Mouse (Mus musculus) liver, postnatal 0 days (tissue): ENCODE measurements around the gene Gm49394. TPM values are rescaled to one million over a fixed set of nuclear protein-coding genes. Genes with fewer than 3 reads are reported as not detected.

Experiments
- ATAC-seq: fragments of 200-750 bp; cut with Nextera tagmentation; 2 replicates; pipeline ENCODE4 v1.8.0; 2017; ENCODE audit warnings: mild to moderate bottlenecking, moderate library complexity
- DNase-seq: peaks from one replicate; pipeline ENCODE4 v3.0.0-alpha.2; 2016
- H3K27ac ChIP-seq: fragments of 300-500 bp; sonication (generic); 2 replicates; pipeline ENCODE4 v1.5.1; 2014; ENCODE audit warnings: antibody characterized with exemption, moderate library complexity, mild to moderate bottlenecking, low read depth
- H3K27me3 ChIP-seq: fragments of 300-500 bp; sonication (generic); 2 replicates; pipeline ENCODE4 v1.6.1; 2014; ENCODE audit warnings: low read length, control low read depth, mixed read lengths; ENCODE audit not compliant: insufficient read depth
- H3K36me3 ChIP-seq: fragments of 300-500 bp; sonication (generic); replicated peaks from 2 replicates; pipeline ENCODE4 v1.6.1; 2014; ENCODE audit warnings: mild to moderate bottlenecking, control low read depth, low read length, moderate library complexity, mixed read lengths; ENCODE audit not compliant: insufficient read depth
- H3K4me1 ChIP-seq: fragments of 300-500 bp; sonication (generic); 2 replicates; pipeline ENCODE4 v1.6.1; 2014; ENCODE audit warnings: antibody characterized with exemption, mild to moderate bottlenecking, control low read depth; ENCODE audit not compliant: insufficient read depth
- H3K4me2 ChIP-seq: fragments of 300-500 bp; sonication (generic); 2 replicates; pipeline ENCODE4 v1.6.1; 2014; ENCODE audit warnings: low read depth, mild to moderate bottlenecking, low read length, moderate library complexity, mixed read lengths
- H3K4me3 ChIP-seq: fragments of 300-500 bp; sonication (generic); 2 replicates; pipeline ENCODE4 v1.5.1; 2014; ENCODE audit warnings: low read depth, low read length
- H3K9ac ChIP-seq: fragments of 300-500 bp; sonication (generic); replicated peaks from 2 replicates; pipeline ENCODE4 v1.6.1; 2014; ENCODE audit warnings: mild to moderate bottlenecking, moderate library complexity
- H3K9me3 ChIP-seq: fragments of 300-500 bp; sonication (generic); 2 replicates; pipeline ENCODE4 v1.6.1; 2016; ENCODE audit warnings: mild to moderate bottlenecking, control low read depth, low read length, mixed read lengths
- CTCF ChIP-seq: sonication (generic); IDR thresholded peaks from 2 replicates; pipeline ENCODE4 v1.5.1; 2016; ENCODE audit warnings: antibody characterized with exemption, low read depth
- EP300 ChIP-seq: IDR thresholded peaks from 2 replicates; pipeline ENCODE4 v1.6.1; 2016; ENCODE audit warnings: antibody characterized with exemption, low read depth, mild to moderate bottlenecking
- WGBS: fragments of 180-500 bp; shearing (Covaris S2); extraction: QIAGEN DNeasy Blood & Tissue Kit; methylation state at CpG from one replicate; pipeline ENCODE4 v1.1.7; 2014; ENCODE audit not compliant: insufficient replicate concordance; 5-methylcytosine and 5-hydroxymethylcytosine counted together
- microRNA counts: library from miRNA; unstranded; fragments of <30 nt; microRNA quantifications from one replicate; lab custom pipeline; 2015
- microRNA-seq: library from miRNA; unstranded; fragments of <30 nt; microRNA quantifications from one replicate; pipeline ENCODE4, GENCODE M21; 2016
- polyA plus RNA-seq: library from polyadenylated mRNA; unstranded; fragments of >200 nt; fragmentation: Nextera tagmentation; extraction: Ambion mirVana; gene quantifications from 2 replicates; pipeline ENCODE4 v1.2.1, GENCODE M21; 2015

Gene Gm49394
- polyA plus RNA-seq, 1 experiment from 2014 or later = 0.04 TPM

- H3K36me3 ChIP-seq = no peaks in the 10 kb centered on the region
- no peak overlapping the region for H3K9ac ChIP-seq
- TF ChIP-seq CTCF (peak; percentile 71), EP300 (no peak)
- no peak overlapping the region for H3K4me3 ChIP-seq
- peak overlapping the region; percentile 81 for H3K27ac ChIP-seq
- DNase-seq = peak; percentile 74
- WGBS = 1% methylated on average over 12 of the region's 12 CpGs
- ATAC-seq = peak; percentile 88
- peaks cover 14% of the 10 kb centered on the region for H3K4me1 ChIP-seq
- peak overlapping the region; percentile 49 for H3K4me2 ChIP-seq
- H3K9me3 ChIP-seq = no peaks in the 10 kb centered on the region
- H3K27me3 ChIP-seq = no peaks in the 10 kb centered on the region
These were observed 58.9 kb downstream of the Gm49394 start for GRCm38 (mm10) chr7:142610627-142611406.

GRCm38 (mm10) chr7:142600921-142601320 is 68.8 kb downstream of the Gm49394 start:
- H3K4me3 ChIP-seq = no peak overlapping the region
- H3K27me3 ChIP-seq = no peaks in the 10 kb centered on the region
- ATAC-seq (no peak), DNase-seq (no peak)
- H3K27ac ChIP-seq = no peak overlapping the region
- H3K9ac ChIP-seq = no peak overlapping the region
- no peaks in the 10 kb centered on the region for H3K36me3 ChIP-seq
- no peak overlapping the region for H3K4me2 ChIP-seq
- 66% methylated on average over 2 of the region's 2 CpGs for WGBS
- H3K9me3 ChIP-seq = no peaks in the 10 kb centered on the region
- TF ChIP-seq EP300 (no peak), CTCF (no peak)
- no peaks in the 10 kb centered on the region for H3K4me1 ChIP-seq

MicroRNA genes within 50 kb of the gene (microRNA counts, 519-probe panel; counts per million panel counts)
- microRNA mmu-miR-483 (lab: Ali Mortazavi, UCI) = 3,208 counts per million, percentile 34 among the panel's probes with 10 or more counts

Small RNAs within 50 kb of the gene (microRNA-seq; reads per million reads assigned to microRNA genes)
- gene Mir483 = 8,155 reads per million, percentile 92 among the genes with 10 or more reads in this experiment

Other genes starting within 250 kb of the Gm49394 start
- not detected in 2 replicates for gene Syt8, start 235.1 kb downstream of the Gm49394 start, polyA plus RNA-seq
- 6.9 and 72.7 TPM in 2 replicates for gene Tnni2, start 228.1 kb downstream of the Gm49394 start, polyA plus RNA-seq
- gene Lsp1, start 209.1 kb downstream of the Gm49394 start, polyA plus RNA-seq = 31.5 and 33.6 TPM in 2 replicates
- gene Tnnt3, start 171.1 kb downstream of the Gm49394 start, polyA plus RNA-seq = 3.6 and 72.5 TPM in 2 replicates
- gene Mrpl23, start 137.3 kb downstream of the Gm49394 start, polyA plus RNA-seq = 18.7 and 19.3 TPM in 2 replicates
- 1,534 and 1,664 TPM in 2 replicates for gene Igf2, start 3.1 kb downstream of the Gm49394 start, polyA plus RNA-seq
- gene Ins2, start 73.4 kb upstream of the Gm49394 start, polyA plus RNA-seq = 10.2 TPM in 1 of 2 replicates, not detected in the other